Mouse (Mus musculus): ENCODE results near the gene Uqcc1. TPM values are rescaled to one million over a fixed set of nuclear protein-coding genes. Genes with fewer than 3 reads are reported as not detected.

The Uqcc1 gene
- total RNA-seq, 2 experiments from 2014 or later = 103 to 126 TPM

GRCm38 (mm10) chr2:155816179-155816578, 113.9 kb downstream of the Uqcc1 start:
- DNase-seq = peak in 1 of 2 experiments; percentile 35

- peak in 1 of 2 experiments; percentile 38 for DNase-seq
These were observed 115.3 kb downstream of the Uqcc1 start for GRCm38 (mm10) chr2:155814829-155815228.

GRCm38 (mm10) chr2:155812637-155813036, 117.5 kb downstream of the Uqcc1 start:
- no peak for DNase-seq

GRCm38 (mm10) chr2:155811821-155812396, 118.2 kb downstream of the Uqcc1 start:
- peak; percentile 83 to 88 for DNase-seq

- DNase-seq = peak; percentile 74 to 79
These were observed 120.5 kb downstream of the Uqcc1 start for GRCm38 (mm10) chr2:155809620-155810019.

- DNase-seq = no peak
These were observed 122.7 kb downstream of the Uqcc1 start for GRCm38 (mm10) chr2:155807408-155807807.

GRCm38 (mm10) chr2:155806548-155806947, 123.6 kb downstream of the Uqcc1 start:
- DNase-seq = peak; percentile 86 to 90

GRCm38 (mm10) chr2:155805925-155806255, 124.2 kb downstream of the Uqcc1 start:
- DNase-seq = no peak

GRCm38 (mm10) chr2:155805231-155805924, 124.7 kb downstream of the Uqcc1 start:
- peak; percentile 92 for DNase-seq

- no peak for DNase-seq
These were observed 126.1 kb downstream of the Uqcc1 start for GRCm38 (mm10) chr2:155804053-155804452.

GRCm38 (mm10) chr2:155802761-155803160, 127.3 kb downstream of the Uqcc1 start:
- peak; percentile 41 to 45 for DNase-seq

GRCm38 (mm10) chr2:155798613-155799012, 131.5 kb downstream of the Uqcc1 start:
- DNase-seq = no peak

Other genes with a start within 250 kb of the Uqcc1 start
- gene Trpc4ap, start 237.9 kb downstream of the Uqcc1 start, total RNA-seq (2021) = 100 to 1,000 TPM; 130 to 146 TPM
- 10 to 100 TPM; 42.3 to 46.9 TPM for gene Edem2, start 200.8 kb downstream of the Uqcc1 start, total RNA-seq (2021)
- not detected for gene Gm17581, start 194.4 kb downstream of the Uqcc1 start, total RNA-seq (2021)
- 10 to 100 TPM; 27.0 to 72.3 TPM for gene Procr, start 179.2 kb downstream of the Uqcc1 start, total RNA-seq (2021)
- 1 to 10 TPM; 1.4 to 1.7 TPM for gene Mmp24, start 155.0 kb downstream of the Uqcc1 start, total RNA-seq (2021)
- 100 to 1,000 TPM; 185 to 198 TPM for gene BC029722, start 110.9 kb downstream of the Uqcc1 start, total RNA-seq (2021)
- gene Eif6, start 103.4 kb downstream of the Uqcc1 start, total RNA-seq (2021) = 100 to 1,000 TPM; 158 to 163 TPM
- not detected for gene Fam83c, start 95.5 kb downstream of the Uqcc1 start, total RNA-seq (2021)
- not detected for gene Gm15557, start 10.4 kb upstream of the Uqcc1 start, total RNA-seq (2021)
- gene Gdf5, start 15.1 kb upstream of the Uqcc1 start, total RNA-seq (2021) = under 1 TPM; 0.56 to 0.89 TPM
- gene Cep250, start 26.1 kb upstream of the Uqcc1 start, total RNA-seq (2021) = 10 to 100 TPM; 11.5 to 11.9 TPM
- gene 6430550D23Rik, start 77.7 kb upstream of the Uqcc1 start, total RNA-seq (2021) = 1 to 10 TPM; 1.5 to 2.8 TPM
- gene Ergic3, start 77.7 kb upstream of the Uqcc1 start, total RNA-seq (2021) = 100 to 1,000 TPM; 235 to 250 TPM
- not detected for gene Fer1l4, start 122.6 kb upstream of the Uqcc1 start, total RNA-seq (2021)
- 1 to 10 TPM; 2.5 to 3.7 TPM for gene Spag4, start 134.9 kb upstream of the Uqcc1 start, total RNA-seq (2021)
- 10 to 100 TPM; 47.5 to 55.6 TPM for gene Cpne1, start 181.7 kb upstream of the Uqcc1 start, total RNA-seq (2021)
- 10 to 100 TPM; 21.9 to 29.4 TPM for gene Rbm12, start 181.7 kb upstream of the Uqcc1 start, total RNA-seq (2021)
- 10 to 100 TPM; 17.6 to 30.3 TPM for gene Gm28036, start 196.8 kb upstream of the Uqcc1 start, total RNA-seq (2021)
- 100 to 1,000 TPM; 319 to 321 TPM for gene Romo1, start 213.7 kb upstream of the Uqcc1 start, total RNA-seq (2021)
- 10 to 100 TPM; 82.1 to 90.9 TPM for gene Nfs1, start 213.9 kb upstream of the Uqcc1 start, total RNA-seq (2021)
- 100 to 1,000 TPM; 334 to 392 TPM for gene Rbm39, start 249.9 kb upstream of the Uqcc1 start, total RNA-seq (2021)